26 mouse cellular contexts compared by ENCODE assay signal in the genomic region with DNA sequence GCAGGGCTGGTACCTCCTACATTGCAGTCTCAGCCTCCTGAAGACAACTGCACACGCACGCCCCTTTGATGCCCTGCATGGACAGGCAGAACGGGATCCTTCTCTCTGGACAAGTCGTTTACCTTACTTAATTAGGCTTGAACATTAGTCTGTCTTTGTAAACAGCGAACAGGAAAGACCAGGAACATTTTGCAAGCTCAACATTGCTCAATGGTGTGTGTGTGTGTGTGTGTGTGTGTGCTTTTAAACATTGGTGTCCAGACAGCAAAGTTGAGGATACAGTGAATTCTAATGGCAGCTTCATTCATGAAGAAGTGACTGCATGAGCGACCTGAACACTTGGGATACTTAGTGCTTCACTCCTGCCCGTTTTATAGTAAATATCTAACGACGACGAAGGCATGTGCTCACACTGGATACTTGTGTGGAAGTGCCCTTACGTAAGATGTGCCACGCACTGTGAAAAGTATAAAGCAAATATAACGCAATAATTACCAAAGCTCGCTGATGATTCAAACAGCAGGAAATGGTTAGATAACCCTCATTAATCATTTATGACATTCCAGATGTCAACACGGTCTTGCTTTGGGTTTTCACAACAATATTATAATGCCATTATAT. TPM values are rescaled to one million over a fixed set of nuclear protein-coding genes. Genes with fewer than 3 reads are reported as not detected.
DNase-seq lines count a peak whose midpoint lies in the region; ATAC-seq and TF ChIP-seq lines count a peak whose summit lies in the region.
"Had no signal": no experiment of that assay in that cellular context is flagged by ENCODE, and none has a peak within 500 bp of the region (broad histone marks: within the 10 kb centered on the region; RNA-seq: fewer than 3 reads in every experiment).

No protein-coding gene starts in this region.

- DNase-seq in heart, adult 11 months: peak; percentile 64
- DNase-seq in heart, adult 2 months: no peak
- peak; percentile 97 for DNase-seq in liver, adult 2 months (ENCODE audit: extremely low read depth, low read depth, low spot score)
- DNase-seq in liver: no peak
- peak; percentile 84 for DNase-seq in 416B (ENCODE audit: low read depth)
- peak; percentile 66 for DNase-seq in lung, postnatal 36 days
- DNase-seq in thymus, postnatal 14 days: no peak
- DNase-seq: cerebellum, postnatal 10 days; embryo, embryonic 11 days; gastrocnemius, postnatal 14 days; kidney, adult 2 months; kidney, postnatal 4 days; layer of hippocampus, adult 9-11 months; spleen, adult 18-20 months had no signal

- H3K36me3 ChIP-seq in heart, adult 2 months (ENCODE audit: control insufficient read depth, insufficient read depth, low read length): no peaks in the 10 kb centered on the region
- H3K36me3 ChIP-seq in liver, adult 2 months (ENCODE audit: control insufficient read depth, insufficient read depth, low read length): no peaks in the 10 kb centered on the region
- no peaks in the 10 kb centered on the region for H3K36me3 ChIP-seq in midbrain, embryonic 16.5 days (ENCODE audit: control insufficient read depth, insufficient read depth, low read length)
- H3K36me3 ChIP-seq: forebrain, embryonic 15.5 days; heart, embryonic 12.5 days; limb, embryonic 13.5 days; midbrain, embryonic 13.5 days; neural tube, embryonic 15.5 days had no signal

- no peak for TF ChIP-seq EP300 in heart, adult 2 months (IDR thresholded peaks at IDR 0.05; ENCODE audit: insufficient read depth, low read depth, low read length)

- TF ChIP-seq POLR2A in heart, adult 2 months (IDR thresholded peaks at IDR 0.05; ENCODE audit: insufficient read depth, low read depth, low read length): no peak
- TF ChIP-seq POLR2A in liver, adult 2 months (IDR thresholded peaks at IDR 0.05; ENCODE audit: extremely low read depth, insufficient read depth, low read length): no peak

- no peaks in the 10 kb centered on the region for H3K9me3 ChIP-seq in midbrain, embryonic 16.5 days (replicated peaks; ENCODE audit: control insufficient read depth, low read length, poor library complexity, severe bottlenecking)
- H3K9me3 ChIP-seq: forebrain, embryonic 15.5 days; heart, embryonic 12.5 days; limb, embryonic 13.5 days; midbrain, embryonic 13.5 days; neural tube, embryonic 15.5 days had no signal

- no peak overlapping the region for H3K27ac ChIP-seq in heart, adult 2 months
- peak overlapping the region; percentile 80 for H3K27ac ChIP-seq in liver, adult 2 months (replicated peaks; ENCODE audit: insufficient read depth, low read depth, low read length)
- H3K27ac ChIP-seq in midbrain, embryonic 16.5 days (ENCODE audit: low read length): no peak overlapping the region
- H3K27ac ChIP-seq: forebrain, embryonic 15.5 days; hindbrain, postnatal 0 days; limb, embryonic 13.5 days; macrophage; midbrain, embryonic 13.5 days; neural tube, embryonic 15.5 days had no signal

- no peak for TF ChIP-seq CTCF in heart, adult 2 months (IDR thresholded peaks at IDR 0.05)
- TF ChIP-seq CTCF in liver, adult 2 months (IDR thresholded peaks at IDR 0.05; ENCODE audit: low read depth, low read length): no peak

- intact Hi-C loops in heart, adult 2 months (cut with DNase I): no loop called here

- H3K4me1 ChIP-seq in heart, adult 2 months (ENCODE audit: control insufficient read depth, insufficient read depth, low read length): no peaks in the 10 kb centered on the region; the same call in none of the 2 replicates
- peaks cover 4% of the 10 kb centered on the region; the same call in 1 of the 2 replicates for H3K4me1 ChIP-seq in liver, adult 2 months (ENCODE audit: control insufficient read depth, insufficient read depth, low read length)
- no peaks in the 10 kb centered on the region for H3K4me1 ChIP-seq in midbrain, embryonic 16.5 days (ENCODE audit: control insufficient read depth, insufficient read depth, low read length)
- H3K4me1 ChIP-seq: forebrain, embryonic 15.5 days; limb, embryonic 13.5 days; midbrain, embryonic 13.5 days; neural tube, embryonic 15.5 days had no signal

- H3K79me2 ChIP-seq in heart, adult 2 months (replicated peaks; ENCODE audit: control insufficient read depth, insufficient read depth, low read length): no peaks in the 10 kb centered on the region
- no peaks in the 10 kb centered on the region for H3K79me2 ChIP-seq in liver, adult 2 months (ENCODE audit: control insufficient read depth, insufficient read depth, low read length)

- H3K9ac ChIP-seq in heart, adult 2 months (ENCODE audit: low read depth, low read length): no peak overlapping the region
- H3K9ac ChIP-seq in liver, adult 2 months (ENCODE audit: low read depth, low read length): peak overlapping the region; percentile 49
- no peak overlapping the region for H3K9ac ChIP-seq in midbrain, embryonic 16.5 days (ENCODE audit: low read depth, low read length)
- H3K9ac ChIP-seq: forebrain, embryonic 15.5 days; heart, embryonic 12.5 days; limb, embryonic 13.5 days; midbrain, embryonic 13.5 days; neural tube, embryonic 15.5 days had no signal

- 78% methylated on average over 15 of the region's 15 CpGs for WGBS in heart, adult 2 months
- 8% methylated on average over 15 of the region's 15 CpGs for WGBS in liver, adult 2 months
- 89% methylated on average over 15 of the region's 15 CpGs for WGBS in midbrain, embryonic 16.5 days

- H3K27me3 ChIP-seq in heart, adult 2 months (ENCODE audit: control insufficient read depth, insufficient read depth, low read length): no peaks in the 10 kb centered on the region
- H3K27me3 ChIP-seq in liver, adult 2 months (ENCODE audit: control insufficient read depth, insufficient read depth, low read length): no peaks in the 10 kb centered on the region
- no peaks in the 10 kb centered on the region for H3K27me3 ChIP-seq in midbrain, embryonic 16.5 days (ENCODE audit: control insufficient read depth, insufficient read depth, low read depth, low read length)
- H3K27me3 ChIP-seq: forebrain, embryonic 15.5 days; heart, embryonic 12.5 days; limb, embryonic 13.5 days; midbrain, embryonic 13.5 days; neural tube, embryonic 15.5 days; Patski had no signal

- no peak overlapping the region for H3K4me3 ChIP-seq in heart, adult 2 months
- H3K4me3 ChIP-seq in liver, adult 2 months (ENCODE audit: insufficient read depth, low read depth, low read length): peak overlapping the region; percentile 19; the same call in 1 of the 2 replicates
- no peak overlapping the region for H3K4me3 ChIP-seq in midbrain, embryonic 16.5 days (ENCODE audit: low read depth, low read length)
- H3K4me3 ChIP-seq: forebrain, embryonic 15.5 days; limb, embryonic 13.5 days; midbrain, embryonic 13.5 days; neural tube, embryonic 15.5 days had no signal

- no peak for ATAC-seq in midbrain, embryonic 16.5 days
- ATAC-seq: CD4-positive, CD25-positive, alpha-beta regulatory T cell, adult 4 months; forebrain, embryonic 15.5 days; hindbrain, postnatal 0 days; midbrain, embryonic 13.5 days; Patski had no signal

- H3K4me2 ChIP-seq in midbrain, embryonic 16.5 days (ENCODE audit: low read length): no peak overlapping the region
- H3K4me2 ChIP-seq: forebrain, embryonic 15.5 days; limb, embryonic 13.5 days; midbrain, embryonic 13.5 days; neural tube, embryonic 15.5 days had no signal

RNA-seq across cellular contexts. Expression of a gene that starts 59.2 kb away (rescaled TPM):
- 1 to 10 TPM; 2.0 to 2.2 TPM for total RNA-seq in heart, adult 2 months (2021)
- 1.5 and 1.6 TPM in 2 replicates for polyA plus RNA-seq in heart, adult 2 months (2012; rRNA removed)
- 0.07 TPM in 1 of 2 replicates, not detected in the other for total RNA-seq in liver, adult 2 months (2014; rRNA removed)
- polyA plus RNA-seq in liver, adult 2 months (2012; rRNA removed): not detected in 2 replicates
- polyA plus RNA-seq in midbrain, embryonic 16.5 days (2015; fragmentation: Nextera tagmentation; extraction: Ambion mirVana): not detected in 2 replicates
- total RNA-seq: ES-E14; hematopoietic stem cell, adult 5-6 weeks had no signal
- polyA plus RNA-seq: CD4-positive, CD25-positive, alpha-beta regulatory T cell, adult 4 months; forebrain, embryonic 15.5 days; macrophage; midbrain, embryonic 13.5 days had no signal

Comparison
In these comparisons a context has a peak if more than half of its experiments do, and no peak if none do; other contexts are left out.
1. DNase-seq: peak in heart, adult 11 months (single experiment), liver, adult 2 months (single experiment), 416B (single experiment) and lung, postnatal 36 days (single experiment); none in heart, adult 2 months (0 of 2), liver (single experiment) and thymus, postnatal 14 days (single experiment).